Mouse (Mus musculus): ENCODE results near the gene Fkbpl.

GRCm38 (mm10) chr17:34632261-34632691 is 12.3 kb upstream of the Fkbpl start:
- TF ChIP-seq TBP (conservative IDR thresholded peaks at IDR 0.05; ENCODE audit: low read depth, low read length): no peak
- no peak for TF ChIP-seq E2F4 (IDR thresholded peaks at IDR 0.05; ENCODE audit: insufficient replicate concordance, low read depth, low read length)
- TF ChIP-seq CTCF (conservative IDR thresholded peaks at IDR 0.05 in 1 of 2, IDR thresholded peaks at IDR 0.05 in 1 of 2; ENCODE audit: low read depth in 2 of 2, low read length in 2 of 2): no peak
- no peak for TF ChIP-seq POLR2A (IDR thresholded peaks at IDR 0.05; ENCODE audit: low read depth, low read length)
- no peak for TF ChIP-seq USF1 (IDR thresholded peaks at IDR 0.05; ENCODE audit: low read depth, low read length)
- TF ChIP-seq ELF1 (IDR thresholded peaks at IDR 0.05; ENCODE audit: low read depth, low read length): no peak
- TF ChIP-seq RCOR1 (conservative IDR thresholded peaks at IDR 0.05; ENCODE audit: low read depth, low read length): no peak
- no peak for TF ChIP-seq MAFK (IDR thresholded peaks at IDR 0.05; ENCODE audit: insufficient replicate concordance, low read length)
- TF ChIP-seq SMC3 (IDR thresholded peaks at IDR 0.05; ENCODE audit: low read depth, low read length): no peak
- TF ChIP-seq MXI1 (IDR thresholded peaks at IDR 0.05; ENCODE audit: low read depth, low read length): no peak
- no peak for TF ChIP-seq CHD2 (IDR thresholded peaks at IDR 0.05; ENCODE audit: low read length)

Measured in CH12.LX (cell line).